Mouse (Mus musculus) stomach, embryonic 16.5 days (tissue): ENCODE results near the gene Garem2. TPM values are rescaled to one million over a fixed set of nuclear protein-coding genes. Genes with fewer than 3 reads are reported as not detected.
"Not testable (repeated sequence)": the region's sequence is repeated elsewhere in the genome, so short reads cannot be mapped to it uniquely, and the experiment has no call there.

Source experiments
- ATAC-seq: fragments of 200-750 bp; cut with Nextera tagmentation; 2 replicates; pipeline ENCODE4 v1.8.0; 2017; ENCODE audit warnings: moderate number of reproducible peaks, moderate TSS enrichment; ENCODE audit not compliant: insufficient read depth, low FRiP score
- H3K27ac ChIP-seq: fragments of 300-500 bp; sonication (generic); 2 replicates; pipeline ENCODE4 v1.5.1; 2014; ENCODE audit warnings: low read length
- H3K27me3 ChIP-seq: fragments of 300-500 bp; sonication (generic); 2 replicates; pipeline ENCODE4 v1.6.1; 2014; ENCODE audit warnings: low read length, control low read depth, mixed read lengths; ENCODE audit not compliant: control insufficient read depth, insufficient read depth
- H3K36me3 ChIP-seq: fragments of 300-500 bp; sonication (generic); 2 replicates; pipeline ENCODE4 v1.6.1; 2014; ENCODE audit warnings: low read length; ENCODE audit not compliant: control insufficient read depth, insufficient read depth
- H3K4me1 ChIP-seq: fragments of 300-500 bp; sonication (generic); 2 replicates; pipeline ENCODE4 v1.6.1; 2014; ENCODE audit warnings: low read length, control low read depth, mixed read lengths; ENCODE audit not compliant: control insufficient read depth, insufficient read depth
- H3K4me2 ChIP-seq: fragments of 300-500 bp; sonication (generic); 2 replicates; pipeline ENCODE4 v1.6.1; 2014; ENCODE audit warnings: low read depth, low read length, mixed read lengths
- H3K4me3 ChIP-seq: fragments of 300-500 bp; sonication (generic); replicated peaks from 2 replicates; pipeline ENCODE4 v1.5.1; 2014; ENCODE audit warnings: mild to moderate bottlenecking, low read length
- H3K9ac ChIP-seq: fragments of 300-500 bp; sonication (generic); 2 replicates; pipeline ENCODE4 v1.6.1; 2014; ENCODE audit warnings: low read length
- H3K9me3 ChIP-seq: fragments of 300-500 bp; sonication (generic); replicated peaks from 2 replicates; pipeline ENCODE4 v1.6.1; 2016; ENCODE audit warnings: low read length, control low read depth; ENCODE audit not compliant: control insufficient read depth
- WGBS: fragments of 180-500 bp; shearing (Covaris S2); extraction: QIAGEN DNeasy Blood & Tissue Kit; methylation state at CpG from one replicate; pipeline ENCODE4 v1.1.7; 2014; 5-methylcytosine and 5-hydroxymethylcytosine counted together
- polyA plus RNA-seq: library from polyadenylated mRNA; unstranded; fragments of >200 nt; fragmentation: Nextera tagmentation; extraction: Ambion mirVana; gene quantifications from 2 replicates; pipeline ENCODE4 v1.2.1, GENCODE M21; 2015

Gene Garem2
- 0.07 and 0.12 TPM in 2 replicates for polyA plus RNA-seq

- Histone ChIP-seq H3K4me3 (peak within 1 kb of the TSS; percentile 56), H3K4me1 (peaks cover 15% of the 10 kb centered on the region), H3K9ac (peak within 1 kb of the TSS; percentile 65), H3K36me3 (no peaks in the 10 kb centered on the region), H3K9me3 (no peaks in the 10 kb centered on the region), H3K4me2 (peak within 1 kb of the TSS; percentile 96), H3K27ac (no peak within 1 kb of the TSS), H3K27me3 (peaks cover 25% of the 10 kb centered on the region)
- under 1% methylated on average over 58 of the region's 65 CpGs for WGBS
- ATAC-seq = peak; percentile 32; the same call in 1 of the 2 replicates
Observed at GRCm38 (mm10) chr5:30104841-30105667, at the start of gene Garem2. Gene Garem2, plus strand, starts transcription at chr5:30105161.

DNA sequence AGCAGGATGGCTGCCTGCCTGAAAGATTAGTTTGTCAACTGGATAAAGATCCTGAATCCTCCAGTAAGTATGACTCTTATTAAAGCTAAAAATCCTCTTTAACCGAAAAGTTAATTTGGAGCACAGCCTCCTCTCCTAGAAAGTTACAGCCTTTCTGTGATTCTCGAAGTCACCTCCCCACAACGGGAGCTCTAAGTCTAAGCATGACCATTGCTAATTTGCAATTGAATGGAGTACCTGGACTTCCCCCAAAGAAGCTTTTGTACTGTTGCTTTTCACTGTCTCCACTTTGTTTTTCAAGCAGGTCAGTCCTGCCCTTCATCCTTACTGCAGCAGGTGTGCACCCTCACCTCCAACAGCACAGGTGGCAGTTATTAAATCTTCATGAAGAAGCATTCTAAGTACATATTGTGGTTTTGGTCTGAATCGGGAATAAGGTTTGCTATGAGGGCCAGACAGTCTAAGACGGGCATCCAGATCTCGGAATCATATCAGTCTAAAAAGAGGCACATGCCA is 46.7 kb upstream of the Garem2 start:
- Histone ChIP-seq H3K27ac (no peak overlapping the region), H3K4me1 (no peaks in the 10 kb centered on the region), H3K9ac (no peak overlapping the region), H3K9me3 (no peaks in the 10 kb centered on the region), H3K27me3 (no peaks in the 10 kb centered on the region), H3K4me2 (no peak overlapping the region), H3K4me3 (no peak overlapping the region), H3K36me3 (peaks cover 10% of the 10 kb centered on the region)
- no peak for ATAC-seq
- WGBS = 89% methylated on average over 6 of the region's 6 CpGs

GRCm38 (mm10) chr5:30059607-30060006 is 45.4 kb upstream of the Garem2 start:
- not testable (repeated sequence) for H3K27ac ChIP-seq, H3K9me3 ChIP-seq, H3K4me2 ChIP-seq, H3K9ac ChIP-seq, H3K4me1 ChIP-seq, H3K4me3 ChIP-seq, H3K27me3 ChIP-seq, ATAC-seq
- peaks cover 10% of the 10 kb centered on the region for H3K36me3 ChIP-seq
- WGBS = 76% methylated on average over 5 of the region's 5 CpGs

DNA sequence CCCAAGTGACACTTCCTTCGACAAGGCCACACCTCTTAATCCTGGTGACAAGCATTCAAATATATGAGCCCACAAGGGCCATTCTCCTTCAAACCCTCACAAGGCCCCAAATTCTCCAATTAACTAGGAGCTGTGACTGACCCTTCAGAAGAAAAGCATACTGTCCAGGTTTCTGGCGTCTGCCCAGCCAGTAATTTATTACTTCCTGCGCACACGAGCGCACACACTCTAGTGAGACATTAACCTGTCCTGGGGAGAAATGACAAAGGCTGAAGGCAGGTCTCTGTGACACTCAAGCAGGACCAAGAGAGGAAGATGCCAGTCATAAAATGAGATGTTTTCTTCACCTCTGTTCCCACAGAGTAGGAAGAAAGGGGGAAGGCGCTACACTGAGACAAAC is 37.2 kb upstream of the Garem2 start:
- Histone ChIP-seq H3K4me3 (no peak overlapping the region), H3K4me2 (no peak overlapping the region), H3K9me3 (no peaks in the 10 kb centered on the region), H3K27ac (no peak overlapping the region), H3K4me1 (no peaks in the 10 kb centered on the region), H3K27me3 (no peaks in the 10 kb centered on the region), H3K36me3 (peaks cover 10% of the 10 kb centered on the region), H3K9ac (no peak overlapping the region)
- 54% methylated on average over 6 of the region's 6 CpGs for WGBS
- ATAC-seq = no peak

DNA sequence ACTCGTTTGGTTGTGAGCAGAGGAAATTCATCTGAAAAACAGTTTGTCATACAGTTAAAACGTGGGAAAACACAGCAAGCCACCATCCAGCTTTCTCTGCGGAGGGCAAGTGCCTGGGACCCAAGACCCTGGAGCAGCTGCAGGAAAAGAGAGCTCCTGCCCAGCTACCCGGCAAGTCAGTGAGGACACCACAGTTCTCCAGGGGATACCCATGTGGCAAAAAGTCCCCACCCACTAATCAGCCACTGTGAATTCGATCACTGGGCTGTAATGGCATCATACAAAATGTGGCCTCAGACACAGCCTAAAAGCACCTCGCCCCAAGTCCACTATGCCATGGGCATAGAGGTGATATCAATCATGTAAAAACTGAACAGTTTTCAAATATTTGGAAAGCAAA is 33.3 kb upstream of the Garem2 start:
- Histone ChIP-seq H3K27ac (no peak overlapping the region), H3K4me2 (peak overlapping the region; percentile 65), H3K9ac (peak overlapping the region; percentile 91), H3K4me3 (peak overlapping the region; percentile 90), H3K4me1 (0 out of 2 replicates have a peak, but pooled peaks cover 2% of the 10 kb centered on the region), H3K36me3 (peaks cover 7% of the 10 kb centered on the region; the same call in 1 of the 2 replicates), H3K9me3 (no peaks in the 10 kb centered on the region), H3K27me3 (no peaks in the 10 kb centered on the region)
- WGBS = 57% methylated on average over 6 of the region's 6 CpGs
- ATAC-seq = no peak

- 21% methylated on average over 3 of the region's 3 CpGs for WGBS
- peak overlapping the region; percentile 91 for H3K9ac ChIP-seq
- no peaks in the 10 kb centered on the region for H3K27me3 ChIP-seq
- H3K36me3 ChIP-seq = peaks cover 7% of the 10 kb centered on the region; the same call in 1 of the 2 replicates
- H3K27ac ChIP-seq = peak overlapping the region; percentile 10; the same call in 1 of the 2 replicates
- 0 out of 2 replicates have a peak, but pooled peaks cover 2% of the 10 kb centered on the region for H3K4me1 ChIP-seq
- no peak for ATAC-seq
- peak overlapping the region; percentile 65 for H3K4me2 ChIP-seq
- peak overlapping the region; percentile 90 for H3K4me3 ChIP-seq
- H3K9me3 ChIP-seq = no peaks in the 10 kb centered on the region
Observed at GRCm38 (mm10) chr5:30072377-30072776, 32.6 kb upstream of the Garem2 start.

DNA sequence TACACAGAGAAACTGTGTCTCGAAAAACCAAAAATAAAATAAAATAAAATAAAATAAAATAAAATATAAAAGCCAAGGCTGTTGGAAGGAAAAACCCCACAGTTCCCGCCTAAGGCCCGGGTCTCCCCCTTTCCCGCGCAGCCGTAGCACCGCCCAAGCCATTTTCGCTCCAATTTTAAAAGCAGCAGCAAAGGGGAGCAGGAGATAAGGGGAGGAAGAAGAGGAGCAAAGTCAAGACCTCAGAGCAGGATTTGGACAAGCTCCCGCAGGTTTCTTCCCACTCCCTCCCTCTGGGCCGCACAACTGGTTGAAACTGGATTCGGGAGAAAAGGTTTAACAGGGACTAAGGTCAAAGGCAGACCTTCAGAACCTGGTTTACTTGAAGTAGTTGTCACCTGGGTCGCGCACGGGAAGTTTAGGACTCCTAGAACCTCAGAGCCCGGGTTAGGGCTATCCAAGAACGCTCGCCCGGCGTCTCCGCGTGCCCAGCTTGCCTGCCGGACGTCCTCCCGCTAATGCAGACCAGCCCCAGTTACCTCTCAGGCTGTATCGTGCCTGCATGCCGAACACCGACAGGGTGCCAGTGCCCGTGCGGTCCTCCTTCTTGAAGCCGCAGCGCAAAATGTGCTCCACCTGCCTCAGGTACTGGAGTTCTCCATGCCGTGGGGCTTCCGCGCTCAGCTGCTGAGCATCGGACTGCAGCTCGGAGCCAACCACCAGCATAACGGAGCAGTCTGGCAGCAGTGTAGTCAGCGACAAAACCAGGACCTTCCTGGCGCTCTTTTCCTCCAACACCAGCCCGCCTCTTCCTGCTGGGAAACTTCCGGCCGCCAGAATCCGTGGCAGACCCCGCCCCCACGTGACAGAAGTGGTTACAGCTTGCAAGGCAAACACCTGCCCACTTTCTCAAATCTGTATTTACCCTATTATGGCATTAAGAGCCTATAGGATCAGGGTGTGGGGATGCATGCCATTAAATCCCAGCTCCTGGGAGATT is 31.8 kb upstream of the Garem2 start, which contains the start of gene Tyms:
Tyms (minus strand) TSS at position 793 of the 997 bp plus-strand sequence.
- peak; percentile 94 for ATAC-seq
- peak within 1 kb of the TSS; percentile 65 for H3K4me2 ChIP-seq
- H3K27ac ChIP-seq = peak within 1 kb of the TSS; percentile 94
- peak within 1 kb of the TSS; percentile 90 for H3K4me3 ChIP-seq
- peaks cover 7% of the 10 kb centered on the region; the same call in 1 of the 2 replicates for H3K36me3 ChIP-seq
- no peaks in the 10 kb centered on the region for H3K27me3 ChIP-seq
- WGBS = 1% methylated on average over 45 of the region's 45 CpGs
- 0 out of 2 replicates have a peak, but pooled peaks cover 2% of the 10 kb centered on the region for H3K4me1 ChIP-seq
- no peaks in the 10 kb centered on the region for H3K9me3 ChIP-seq
- peak within 1 kb of the TSS; percentile 91 for H3K9ac ChIP-seq

DNA sequence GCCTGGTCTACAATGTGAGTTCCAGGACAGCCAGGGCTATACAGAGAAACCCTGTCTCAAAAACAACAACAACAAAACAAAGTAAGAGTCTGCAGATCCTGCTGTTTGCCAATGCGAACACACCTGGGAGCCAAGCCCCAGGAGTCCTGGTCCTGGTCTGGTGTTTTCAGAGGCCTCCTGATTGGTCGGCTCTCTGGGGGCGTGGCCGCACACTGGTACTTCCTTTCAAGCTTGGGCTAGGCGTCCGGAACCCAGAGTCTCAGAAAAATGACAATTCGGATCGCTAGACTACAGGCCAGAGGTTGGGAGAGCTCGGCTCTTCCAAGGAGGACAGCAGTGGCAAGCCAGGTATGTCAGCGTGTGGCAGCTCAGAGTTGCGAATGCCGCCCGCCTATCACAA is 12.3 kb upstream of the Garem2 start:
- WGBS = 50% methylated on average over 13 of the region's 13 CpGs
- Histone ChIP-seq H3K4me1 (no peaks in the 10 kb centered on the region), H3K4me3 (no peak overlapping the region), H3K9me3 (no peaks in the 10 kb centered on the region), H3K27me3 (no peaks in the 10 kb centered on the region), H3K9ac (no peak overlapping the region), H3K27ac (no peak overlapping the region), H3K4me2 (no peak overlapping the region), H3K36me3 (no peaks in the 10 kb centered on the region)
- ATAC-seq = no peak
